Mouse (Mus musculus): ENCODE results near the gene Gucy2c. TPM values are rescaled to one million over a fixed set of nuclear protein-coding genes. Genes with fewer than 3 reads are reported as not detected.

The Gucy2c gene
- polyA plus RNA-seq, 1 experiment, result 0.07 TPM

DNA sequence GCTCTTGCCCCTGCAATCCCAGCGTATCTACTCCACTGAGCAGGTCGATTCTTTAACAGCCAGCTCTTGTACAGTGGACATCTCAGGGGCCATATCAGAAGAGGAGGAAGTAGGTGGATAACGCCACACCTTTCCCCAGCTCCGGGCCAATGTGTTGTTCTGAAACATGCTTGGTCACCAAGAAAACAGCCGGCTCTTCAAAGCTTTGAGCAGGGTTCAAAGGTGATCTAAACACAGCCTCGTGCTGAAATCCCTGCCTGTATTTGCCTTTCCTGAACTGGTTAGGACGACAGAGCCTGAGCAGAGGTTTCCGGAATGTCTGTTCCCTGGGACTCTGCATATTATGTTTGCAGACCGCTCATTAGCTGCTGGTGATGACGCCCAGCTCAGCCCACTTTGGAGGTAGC is 134.1 kb downstream of the Gucy2c start:
- H3K4me1 ChIP-seq (ENCODE audit: control insufficient read depth, insufficient read depth, insufficient read length), result peaks cover 1% of the 10 kb centered on the region; the same call in 1 of the 2 replicates
- H3K27ac ChIP-seq (ENCODE audit: insufficient read depth, low read length), result no peak overlapping the region
- 89% methylated on average over 10 of the region's 10 CpGs for WGBS
- no peaks in the 10 kb centered on the region for H3K36me3 ChIP-seq (ENCODE audit: control insufficient read depth, insufficient read depth, low read length)
- no peak for TF ChIP-seq POLR2A (IDR thresholded peaks at IDR 0.05; ENCODE audit: low read depth, low read length)
- no peak for TF ChIP-seq CTCF (IDR thresholded peaks at IDR 0.05; ENCODE audit: extremely low read depth, insufficient read depth, insufficient read length, insufficient replicate concordance)
- no peak overlapping the region for H3K4me3 ChIP-seq (ENCODE audit: extremely low read depth, insufficient read depth, insufficient read length)
- H3K27me3 ChIP-seq (ENCODE audit: control insufficient read depth, insufficient read depth, low read length), result no peaks in the 10 kb centered on the region
- no peak for DNase-seq (ENCODE audit: low read depth in 1 of 2, low spot score in 2 of 2)

Other genes with a start within 250 kb of the Gucy2c start
- 64.4 and 64.6 TPM in 2 replicates for gene Plbd1, start 119.8 kb downstream of the Gucy2c start, polyA plus RNA-seq (2012; rRNA removed)
- gene Hist4h4, start 22.6 kb upstream of the Gucy2c start, polyA plus RNA-seq (2012; rRNA removed), result 1.2 and 3.6 TPM in 2 replicates
- 228 and 441 TPM in 2 replicates for gene H2afj, start 26.5 kb upstream of the Gucy2c start, polyA plus RNA-seq (2012; rRNA removed)
- 0.45 and 0.72 TPM in 2 replicates for gene BC049715, start 45.9 kb upstream of the Gucy2c start, polyA plus RNA-seq (2012; rRNA removed)
- 33.5 and 39.5 TPM in 2 replicates for gene Wbp11, start 46.5 kb upstream of the Gucy2c start, polyA plus RNA-seq (2012; rRNA removed)
- not detected in 2 replicates for gene Smco3, start 53.7 kb upstream of the Gucy2c start, polyA plus RNA-seq (2012; rRNA removed)
- gene Art4, start 76.0 kb upstream of the Gucy2c start, polyA plus RNA-seq (2012; rRNA removed), result 2.5 and 4.8 TPM in 2 replicates
- 39.8 and 47.7 TPM in 2 replicates for gene Mgp, start 94.1 kb upstream of the Gucy2c start, polyA plus RNA-seq (2012; rRNA removed)
- gene Erp27, start 140.4 kb upstream of the Gucy2c start, polyA plus RNA-seq (2012; rRNA removed), result 10.5 and 16.2 TPM in 2 replicates
- 0.01 TPM in 1 of 2 replicates, not detected in the other for gene Pde6h, start 142.1 kb upstream of the Gucy2c start, polyA plus RNA-seq (2012; rRNA removed)
- 361 and 386 TPM in 2 replicates for gene Arhgdib, start 160.1 kb upstream of the Gucy2c start, polyA plus RNA-seq (2012; rRNA removed)